Mouse (Mus musculus): ENCODE results near the gene Mtmr12.

- TF ChIP-seq POLR2A (IDR thresholded peaks at IDR 0.05; ENCODE audit: borderline replicate concordance, low read depth, low read length) (no peak), CTCF (IDR thresholded peaks at IDR 0.05; ENCODE audit: low read depth, low read length) (no peak)
These were observed 13.0 kb downstream of the Mtmr12 start for GRCm38 (mm10) chr15:12217849-12218248.
